Mouse (Mus musculus): ENCODE data around the gene Rgs17.
"Not testable (repeated sequence)": the region's sequence is repeated elsewhere in the genome, so short reads cannot be mapped to it uniquely, and the experiment has no call there.

Rgs17 gene

DNA sequence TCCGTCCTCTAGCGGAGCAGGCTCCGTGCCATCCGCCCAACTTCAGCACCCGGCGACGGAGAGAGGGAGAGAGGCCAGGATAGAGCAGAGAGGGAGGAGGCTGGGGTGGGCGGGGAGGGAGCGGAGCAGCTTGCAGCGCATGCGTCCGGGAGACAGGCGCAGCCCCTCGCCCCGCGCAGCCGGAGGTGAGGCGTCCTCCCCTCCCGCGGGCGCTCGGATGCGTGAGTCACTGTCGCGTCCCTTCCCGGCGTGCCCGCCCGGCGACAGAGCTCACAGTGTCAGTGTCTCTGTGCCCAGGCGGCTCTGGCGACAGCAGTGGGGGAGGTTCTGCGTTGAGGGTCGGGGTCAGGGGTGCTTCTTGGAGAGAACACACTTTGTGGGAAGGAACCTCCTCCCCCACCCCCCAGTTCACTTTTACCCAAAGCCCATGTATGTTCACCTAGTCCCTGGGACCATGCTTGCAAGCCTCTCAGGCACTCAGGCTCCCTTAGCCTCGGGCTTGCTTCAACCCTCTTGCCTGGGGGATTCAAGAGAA is at the start of gene Rgs17:
TSS of gene Rgs17 (minus strand) at position 107 of the 535 bp plus-strand sequence.
- DNase-seq (ENCODE audit: low spot score), result peak; percentile 59

DNA sequence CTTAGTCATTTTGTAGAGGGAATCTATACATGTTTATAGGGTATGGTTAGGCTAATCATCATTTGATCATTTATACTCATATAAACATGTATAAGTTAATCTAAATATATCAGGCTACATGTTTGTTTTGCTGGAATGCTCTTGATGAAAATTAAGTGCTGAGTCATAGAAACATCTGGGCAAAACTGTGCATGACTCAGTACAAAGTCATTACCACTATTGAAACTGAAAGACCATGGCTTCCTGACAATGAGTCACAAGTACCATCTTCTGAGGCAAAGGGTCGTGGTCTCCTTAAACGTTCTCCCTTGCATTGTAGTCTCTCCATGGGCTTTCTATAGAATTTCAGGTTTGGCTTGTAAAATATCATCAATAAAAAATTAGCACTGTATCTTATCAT is 45.5 kb upstream of the Rgs17 start:
- no peak for DNase-seq (ENCODE audit: low spot score)

DNA sequence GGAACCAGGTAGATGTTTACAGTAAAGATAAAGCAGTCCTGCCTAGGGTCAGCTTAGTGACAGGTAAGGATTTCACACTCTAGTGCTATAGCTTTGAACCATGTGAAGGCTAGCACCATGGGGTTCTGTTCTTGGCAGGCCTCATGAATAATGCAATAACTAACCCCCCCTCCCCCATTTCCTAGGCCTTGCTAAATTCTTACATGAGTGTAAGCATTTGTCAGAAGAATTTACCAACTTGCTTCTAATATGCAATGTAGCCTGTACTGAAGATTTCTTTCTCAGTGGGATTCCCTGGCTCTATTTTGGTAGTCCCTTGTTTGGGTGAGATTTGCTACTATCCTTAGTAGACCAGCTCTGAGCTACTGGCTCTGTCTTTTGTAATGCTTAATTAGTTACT is 31.6 kb upstream of the Rgs17 start:
- not testable (repeated sequence) for DNase-seq (ENCODE audit: low spot score)

DNA sequence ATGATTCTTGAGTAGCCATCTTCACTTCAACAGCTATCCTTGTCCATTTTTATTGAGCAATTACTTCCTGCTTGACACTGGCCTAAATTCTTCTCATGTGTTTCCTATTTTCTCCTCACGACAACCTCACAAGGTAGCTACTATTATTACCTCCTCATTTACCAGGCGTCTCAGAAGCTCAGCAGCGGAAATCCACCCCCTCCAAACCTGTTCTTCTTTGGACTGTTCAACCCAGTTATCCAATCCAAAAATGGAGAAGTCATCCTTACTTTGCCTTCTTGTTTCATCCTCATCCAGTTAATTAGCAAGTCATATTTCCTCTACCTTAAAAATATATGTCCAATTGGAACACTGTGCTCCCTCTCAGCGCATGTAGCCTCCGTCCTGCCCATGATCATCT is 2.1 kb upstream of the Rgs17 start:
- DNase-seq (ENCODE audit: low spot score), result no peak

DNA sequence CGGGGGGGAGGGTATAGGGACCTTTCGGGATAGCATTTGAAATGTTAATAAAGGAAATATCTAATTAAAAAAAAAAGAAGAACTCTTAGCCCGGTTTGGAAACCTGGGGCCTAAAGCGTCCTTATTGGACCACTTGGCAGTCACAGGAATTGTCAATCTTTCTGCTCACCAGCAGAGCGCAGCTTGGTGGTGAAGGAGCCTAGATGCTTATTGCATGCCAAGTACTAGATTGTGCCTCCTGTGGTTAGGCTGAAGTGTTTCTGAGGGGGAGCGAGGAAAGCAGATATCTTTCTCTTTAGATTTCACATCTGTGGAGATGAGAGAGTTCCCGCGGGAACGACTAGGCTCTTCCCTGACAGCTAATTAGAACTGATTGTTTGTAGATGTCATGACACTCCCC is 896 bp upstream of the Rgs17 start:
- DNase-seq (ENCODE audit: low spot score), result no peak

DNA sequence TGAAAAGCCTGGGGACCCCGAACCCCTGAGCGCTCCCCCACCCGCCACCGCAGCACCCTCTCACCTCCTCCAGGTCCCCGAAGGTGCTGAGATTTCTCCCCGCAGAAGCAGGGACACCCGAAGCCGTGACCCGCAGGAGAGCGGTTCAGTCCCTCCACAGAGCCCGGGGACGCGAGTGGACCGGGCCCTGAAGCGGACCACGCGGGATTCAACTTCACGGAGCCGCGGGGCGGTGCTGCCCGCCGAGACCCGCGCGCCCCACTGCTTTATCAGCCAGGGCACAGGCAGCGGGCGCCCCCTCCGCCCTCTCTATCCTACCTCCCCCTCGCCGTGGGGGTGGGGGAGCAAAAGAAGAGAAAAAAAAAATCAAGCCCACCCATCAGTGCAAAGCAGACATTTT is 429 bp downstream of the Rgs17 start:
- DNase-seq (ENCODE audit: low spot score), result no peak

DNA sequence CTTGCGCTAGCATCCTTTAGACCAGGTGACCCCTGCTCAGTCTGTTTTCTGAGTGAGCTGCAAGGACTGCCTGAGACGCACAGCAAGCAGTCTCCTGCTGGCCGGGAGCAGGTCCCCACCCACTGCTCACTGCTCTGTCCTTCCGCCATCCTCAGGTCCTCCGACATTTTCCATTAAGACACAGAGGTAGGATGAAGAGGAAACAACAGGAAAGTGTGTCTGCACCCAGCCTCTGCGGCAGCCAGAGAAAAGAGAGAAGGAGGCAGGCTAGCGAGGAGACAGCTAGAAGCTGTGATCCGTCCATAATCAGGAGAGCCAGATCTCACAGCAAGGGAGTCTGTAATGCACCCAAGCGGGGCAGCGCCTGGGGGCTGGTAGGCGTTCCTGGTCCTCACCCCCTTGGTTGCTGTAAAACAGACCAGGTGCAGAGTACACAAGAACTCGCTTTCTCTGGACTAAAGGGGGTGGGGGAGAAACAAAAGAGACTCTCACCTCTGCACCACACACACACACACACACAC is 1.1 kb downstream of the Rgs17 start:
- DNase-seq (ENCODE audit: low spot score), result no peak

DNA sequence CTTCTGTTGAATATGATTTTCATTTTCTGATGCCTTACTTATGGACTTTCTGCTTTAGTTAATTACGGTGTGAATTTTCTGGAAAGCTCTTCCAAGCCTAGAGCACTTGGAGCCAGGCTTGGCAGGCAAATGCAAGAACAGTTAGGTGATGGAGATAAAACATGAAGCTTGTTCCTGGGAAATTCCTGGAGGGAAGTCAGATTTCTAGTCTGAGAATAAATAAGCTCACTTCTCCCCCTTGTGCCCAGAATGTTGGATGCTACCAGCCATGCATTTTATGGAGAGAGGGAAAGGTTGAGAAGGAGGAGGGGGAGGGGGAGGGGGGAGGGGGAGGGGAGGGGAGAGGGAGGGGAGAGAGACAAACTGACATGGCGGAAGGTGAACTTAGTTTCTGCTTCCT is 17.8 kb downstream of the Rgs17 start:
- DNase-seq (ENCODE audit: low spot score), result no peak

DNA sequence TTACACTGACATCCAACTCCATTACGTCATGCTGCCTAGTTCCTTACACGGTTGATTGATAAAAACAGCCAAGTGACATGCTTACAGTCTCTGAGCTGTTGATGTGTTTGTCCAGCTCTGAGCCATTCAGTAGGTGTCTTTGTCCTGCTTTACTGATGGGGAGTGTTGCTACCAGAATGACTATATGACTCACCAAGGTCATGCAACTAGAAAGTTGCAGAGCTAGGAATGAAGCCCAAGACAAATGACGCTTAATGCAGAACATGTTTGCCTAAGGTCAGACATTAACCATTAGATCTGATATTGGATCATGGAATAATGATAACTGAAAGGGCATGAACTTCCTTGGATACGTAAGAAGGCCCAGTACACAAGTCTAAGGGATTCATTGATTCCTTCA is 20.4 kb downstream of the Rgs17 start:
- no peak for DNase-seq (ENCODE audit: low spot score)

DNA sequence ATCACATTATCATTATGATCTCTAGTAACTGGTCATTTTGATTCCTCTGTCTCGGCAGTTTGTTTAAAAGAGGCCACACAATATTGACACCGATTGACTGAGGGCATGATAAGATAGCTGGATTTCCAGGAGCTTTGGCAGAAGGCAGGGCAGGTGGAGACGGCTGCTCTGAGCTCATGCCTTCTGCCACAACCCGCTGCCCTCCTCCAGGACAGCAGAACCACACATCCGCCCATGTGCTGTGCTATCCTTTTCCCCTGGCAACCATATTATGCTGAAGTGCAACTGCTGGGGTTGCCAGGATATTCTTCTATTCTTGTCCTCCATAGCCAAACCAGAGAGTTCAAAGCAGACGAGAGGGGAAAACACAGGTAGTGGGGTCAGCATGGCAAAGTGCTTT is 21.5 kb downstream of the Rgs17 start:
- no peak for DNase-seq (ENCODE audit: low spot score)

DNA sequence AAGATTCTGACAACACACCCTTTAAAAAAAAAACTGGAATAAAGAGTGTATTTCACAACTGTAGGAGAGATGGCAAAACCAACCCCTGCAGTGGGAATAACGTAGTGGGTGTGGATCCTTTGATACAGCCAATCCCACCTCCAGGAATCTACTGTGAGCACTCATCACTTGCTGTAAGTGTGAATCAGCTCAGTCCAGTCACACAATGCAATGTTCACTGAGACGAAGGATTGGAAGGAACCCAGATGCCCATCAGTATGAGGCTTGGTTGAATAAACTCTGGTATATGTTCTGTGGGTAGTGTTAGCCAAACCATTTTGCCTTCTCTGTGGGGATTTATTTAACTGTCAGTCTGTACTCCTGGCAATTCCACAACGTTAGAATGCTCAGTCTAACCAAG is 45.1 kb downstream of the Rgs17 start:
- no peak for DNase-seq (ENCODE audit: low spot score)

DNA sequence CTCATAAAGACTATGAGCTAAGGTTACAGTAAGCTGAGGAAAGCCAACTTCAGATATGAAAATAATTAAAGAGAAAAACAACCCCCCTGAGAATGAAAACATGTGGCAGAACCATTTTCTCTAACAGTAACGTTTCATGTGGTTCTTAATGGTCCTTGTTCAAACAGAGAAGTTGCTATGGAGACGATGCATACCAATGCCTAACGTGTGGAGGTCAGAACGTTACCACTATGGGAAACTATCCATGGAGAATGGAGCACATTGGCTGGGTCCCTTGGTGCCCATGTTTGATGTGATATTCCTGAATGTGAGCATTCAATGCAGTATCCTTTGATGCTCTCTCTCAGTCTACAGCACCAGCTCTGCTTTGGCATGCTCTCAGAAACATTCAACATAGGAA is 51.1 kb downstream of the Rgs17 start:
- DNase-seq (ENCODE audit: low spot score), result no peak

DNA sequence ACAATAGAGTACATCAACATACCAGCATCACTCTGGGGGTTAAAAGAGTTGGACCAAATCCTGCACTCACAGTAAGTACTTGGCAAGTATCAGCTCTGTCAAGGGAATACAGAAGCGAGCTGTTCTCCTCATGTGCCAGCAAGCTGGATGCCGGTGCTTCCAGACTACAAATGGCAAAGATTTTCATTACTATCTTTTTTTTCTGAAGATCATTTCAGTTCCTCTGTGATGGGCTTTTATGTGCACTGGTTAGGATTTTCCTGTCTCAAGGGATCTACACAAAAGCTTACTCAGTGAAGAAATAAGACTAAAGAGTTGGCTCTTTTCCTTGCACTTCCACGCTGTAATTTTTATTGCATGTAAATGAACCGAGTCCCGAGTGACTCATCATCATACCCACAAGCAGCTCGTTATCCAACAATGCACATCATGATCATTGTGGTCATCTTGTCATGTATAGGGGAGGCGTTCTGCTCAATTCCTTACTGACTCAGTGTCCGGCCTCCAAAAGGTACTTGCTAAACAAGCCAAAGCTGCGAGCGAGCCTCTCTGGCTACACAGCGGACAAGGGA is 54.1 kb downstream of the Rgs17 start:
- DNase-seq (ENCODE audit: low spot score), result no peak

DNA sequence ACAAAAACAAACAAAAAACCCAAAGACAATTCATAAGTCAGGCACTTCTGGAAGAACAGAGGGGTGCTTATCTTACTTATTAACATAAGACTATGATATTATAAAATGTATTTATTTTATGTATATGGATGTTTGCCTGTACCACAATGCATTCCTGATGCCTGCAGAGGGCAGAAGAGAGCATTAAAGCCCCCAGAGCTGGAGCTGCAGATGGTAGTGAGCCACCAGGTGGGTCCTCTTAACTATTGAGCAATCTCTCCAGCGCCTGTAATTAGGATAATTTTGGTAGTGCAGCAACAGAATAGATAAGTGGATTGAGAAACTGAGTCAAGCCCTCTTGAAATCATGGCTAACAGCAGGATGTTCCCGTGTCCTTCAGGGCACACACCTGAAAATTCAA is 56.2 kb downstream of the Rgs17 start:
- DNase-seq (ENCODE audit: low spot score), result no peak

DNA sequence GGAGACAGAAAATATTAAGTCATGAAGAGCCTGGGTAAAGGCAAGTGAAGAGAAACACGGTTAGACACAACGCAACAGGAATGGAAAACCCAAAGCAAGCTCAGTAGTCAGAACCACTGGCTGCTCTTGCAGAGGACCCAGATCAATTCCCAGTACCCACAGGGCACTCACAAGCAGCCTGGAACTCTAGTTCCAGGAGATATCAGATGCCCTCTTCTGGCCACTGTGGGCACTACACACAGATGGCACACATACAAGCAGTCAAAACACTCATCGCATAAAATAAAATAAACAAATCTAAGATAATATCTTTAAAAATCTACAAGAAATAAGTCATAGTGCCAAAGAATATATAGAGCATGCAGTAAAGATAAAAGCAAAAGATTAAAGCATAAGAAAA is 59.5 kb downstream of the Rgs17 start:
- no peak for DNase-seq (ENCODE audit: low spot score)

DNA sequence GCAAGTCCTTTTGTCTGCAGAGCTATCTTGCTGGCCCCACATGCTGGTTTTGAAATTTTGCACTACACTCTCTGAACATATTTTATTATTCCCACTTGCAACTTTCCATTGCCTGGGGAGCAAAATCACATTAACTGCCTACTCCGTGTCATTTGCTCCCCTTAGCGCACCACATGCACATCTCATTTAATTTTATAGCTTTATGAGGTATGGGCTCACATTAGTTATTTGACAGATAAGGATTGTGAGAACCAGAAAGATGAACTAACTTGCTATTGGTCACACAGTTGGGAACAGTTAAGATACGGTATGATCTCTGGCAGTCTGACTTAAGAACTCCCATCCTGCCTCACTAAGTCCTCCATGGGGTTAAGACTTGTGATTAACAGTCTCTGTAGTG is 61.4 kb downstream of the Rgs17 start:
- no peak for DNase-seq (ENCODE audit: low spot score)

DNA sequence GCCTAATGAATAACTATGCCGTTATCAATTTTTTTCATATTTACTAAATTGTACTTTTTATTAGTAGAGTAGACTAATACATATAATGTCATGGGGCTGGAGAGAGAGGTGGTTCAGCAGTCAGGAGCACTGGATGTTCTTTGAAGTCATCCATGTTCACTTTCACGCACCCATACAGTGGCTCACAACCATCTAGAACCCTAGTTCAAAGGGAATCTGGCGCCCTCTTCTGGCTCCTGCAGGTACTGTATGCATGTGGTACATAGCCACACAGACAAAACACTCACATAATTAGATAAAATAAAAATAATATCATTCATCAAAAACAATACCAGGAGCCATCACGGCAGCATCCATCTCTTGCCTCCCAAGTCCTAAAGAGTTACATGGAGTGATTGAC is 62.5 kb downstream of the Rgs17 start:
- no peak for DNase-seq (ENCODE audit: low spot score)

DNA sequence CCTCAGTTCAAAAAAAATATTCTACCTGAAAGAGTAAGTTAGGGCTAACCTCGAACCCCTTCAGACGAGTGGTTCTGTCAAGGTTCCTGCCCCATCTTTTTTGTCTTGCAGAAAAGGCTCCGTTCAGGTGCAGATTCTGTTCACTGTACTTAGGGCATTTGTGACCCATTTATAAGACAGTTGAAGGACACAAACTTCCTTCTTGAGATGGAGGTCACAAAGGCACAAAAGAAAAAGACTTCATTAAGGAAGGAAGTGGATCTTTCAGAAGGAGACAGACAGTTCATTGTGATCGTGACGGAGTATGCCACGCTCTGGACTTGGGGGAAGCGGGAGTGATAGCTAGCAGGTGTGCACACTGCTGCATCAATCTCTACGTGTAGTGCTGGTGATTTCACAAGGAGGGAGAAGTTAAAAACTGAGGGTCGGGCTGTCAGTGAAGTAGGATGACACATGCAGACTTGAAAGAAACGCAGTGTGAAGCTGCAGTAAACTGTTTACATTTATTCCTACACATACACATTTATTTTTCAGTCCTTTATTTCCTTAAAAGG is 64.1 kb downstream of the Rgs17 start:
- no peak for DNase-seq (ENCODE audit: low spot score)

DNA sequence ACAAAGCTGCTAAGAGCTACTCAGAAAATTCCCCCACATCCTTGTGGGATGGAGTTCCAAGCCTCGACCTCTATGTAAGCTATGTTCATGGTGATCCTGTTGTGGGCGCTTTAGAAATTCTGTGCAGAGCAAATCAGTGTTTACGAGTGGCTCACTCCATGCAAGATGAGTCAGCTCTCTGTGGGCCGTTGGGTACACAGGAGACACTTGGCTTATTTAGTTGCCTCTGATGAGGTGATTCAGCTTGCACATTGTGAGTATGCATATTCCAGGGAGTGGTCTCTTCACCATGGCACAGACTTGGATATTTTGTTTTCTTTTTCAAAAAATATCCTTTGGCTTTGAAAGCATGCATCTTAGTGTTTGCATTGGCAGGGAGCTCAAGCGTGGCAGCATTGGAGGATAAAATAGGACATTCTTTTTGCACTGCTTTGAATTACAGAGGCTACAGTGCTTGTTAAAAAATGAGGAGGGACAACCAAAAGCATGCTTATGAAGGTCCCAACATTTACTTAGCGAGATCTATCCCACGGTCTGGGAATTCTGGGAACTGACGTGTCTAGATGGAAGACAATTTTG is 68.8 kb downstream of the Rgs17 start:
- no peak for DNase-seq (ENCODE audit: low spot score)

DNA sequence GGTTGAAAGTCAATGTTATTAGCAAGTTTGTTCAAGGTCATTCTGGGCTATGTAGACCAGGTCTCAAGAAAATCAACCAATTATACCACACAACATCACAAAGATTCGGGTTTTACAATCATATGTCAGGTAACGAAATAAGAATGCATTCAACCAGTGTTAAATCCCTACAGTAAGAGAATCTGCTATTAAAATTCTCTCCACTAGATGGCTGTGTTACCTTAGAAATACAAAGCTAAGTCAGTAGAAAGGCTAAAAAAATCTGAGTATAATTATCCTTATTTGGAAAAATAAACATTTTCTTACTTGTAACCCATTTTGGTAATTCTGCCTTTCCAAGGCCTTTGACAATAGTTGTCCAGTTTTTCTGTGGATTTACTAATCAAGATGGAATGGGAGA is 75.3 kb downstream of the Rgs17 start:
- DNase-seq (ENCODE audit: low spot score), result no peak

DNA sequence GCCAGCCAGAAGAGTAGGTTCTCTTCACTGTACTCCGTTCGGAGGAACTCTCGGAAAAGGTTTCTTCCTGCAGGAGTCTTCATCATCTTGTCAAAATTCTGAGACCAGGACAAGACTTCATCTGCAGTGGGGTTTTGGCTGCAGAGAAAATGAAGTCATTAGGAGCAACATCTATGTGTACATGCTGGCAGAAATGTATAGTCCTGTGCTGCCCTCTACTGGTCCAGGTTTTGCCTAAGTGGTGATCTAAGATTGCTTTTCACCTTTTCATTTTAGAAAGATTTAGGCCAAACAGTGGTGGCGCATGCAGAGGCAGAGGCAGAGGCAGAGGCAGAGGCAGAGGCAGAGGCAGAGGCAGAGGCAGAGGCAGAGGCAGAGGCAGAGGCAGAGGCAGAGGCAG is 80.8 kb downstream of the Rgs17 start:
- DNase-seq (ENCODE audit: low spot score), result no peak

DNA sequence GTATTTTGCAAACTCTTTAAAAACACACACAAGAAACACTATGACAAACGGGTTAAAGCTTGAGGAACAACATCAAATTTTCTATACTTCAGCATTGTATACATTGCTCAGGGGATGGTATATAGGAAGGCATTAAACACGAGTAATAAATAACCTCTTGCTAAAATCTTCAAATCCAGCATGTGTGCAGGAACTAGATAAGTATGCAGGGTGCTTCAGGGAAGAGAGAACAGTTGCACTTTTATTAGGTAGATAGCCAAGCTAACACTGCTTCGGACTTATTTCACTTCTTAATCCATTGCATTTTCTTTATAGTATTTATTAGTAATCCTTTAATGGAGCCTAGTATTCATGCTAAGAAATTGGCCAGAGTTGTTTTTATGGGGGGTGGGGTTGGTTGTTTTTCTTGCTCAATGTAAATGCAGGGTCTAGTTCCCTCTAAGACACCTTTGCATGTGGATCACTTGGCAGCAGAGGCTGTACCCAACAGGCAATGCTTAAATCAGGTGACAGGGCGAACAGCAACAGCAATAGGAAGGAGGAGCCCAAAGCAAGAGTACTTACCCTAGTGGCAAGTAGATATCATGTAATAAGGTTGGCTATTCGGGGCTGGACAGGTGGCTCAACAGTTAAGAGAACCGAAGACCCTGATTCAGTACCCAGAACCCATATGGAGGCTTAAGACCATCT is 95.7 kb downstream of the Rgs17 start:
- no peak for DNase-seq (ENCODE audit: low spot score)

DNA sequence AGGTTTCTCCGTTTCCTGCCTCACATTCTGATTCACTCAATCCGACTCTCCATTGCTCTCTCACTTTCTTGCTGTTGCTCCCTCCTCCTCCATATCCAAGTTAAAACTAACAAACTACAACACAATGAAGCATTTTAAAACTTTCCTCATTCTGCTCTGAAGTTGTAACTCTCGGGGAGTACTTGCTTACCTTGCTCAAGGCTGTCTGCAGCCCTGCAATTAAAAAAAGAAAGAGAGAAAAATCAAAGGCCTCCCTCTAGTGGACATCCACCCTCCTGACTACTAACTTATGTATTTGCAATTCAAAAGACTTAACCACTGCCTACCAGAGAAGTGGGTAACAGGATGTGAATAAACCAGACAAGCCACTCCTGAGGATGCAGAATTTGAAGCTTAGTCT is 97.4 kb downstream of the Rgs17 start:
- peak; percentile 34 for DNase-seq (ENCODE audit: low spot score)

Data from left cerebral cortex, adult 11 months (tissue).